Mouse (Mus musculus): Measurements from ENCODE around the gene Best1. TPM values are rescaled to one million over a fixed set of nuclear protein-coding genes. Genes with fewer than 3 reads are reported as not detected.

The Best1 gene
- polyA plus RNA-seq, 1 experiment from 2014 or later: 1.5 TPM

Other genes with a start within 250 kb of the Best1 start
- not detected in 2 replicates for gene Scgb2a2, start 154.1 kb downstream of the Best1 start, polyA plus RNA-seq (2015; fragmentation: Nextera tagmentation; extraction: Ambion mirVana)
- gene Incenp, start 102.1 kb downstream of the Best1 start, polyA plus RNA-seq (2015; fragmentation: Nextera tagmentation; extraction: Ambion mirVana): 43.0 and 48.6 TPM in 2 replicates
- 1,497 and 1,681 TPM in 2 replicates for gene Fth1, start 21.0 kb downstream of the Best1 start, polyA plus RNA-seq (2015; fragmentation: Nextera tagmentation; extraction: Ambion mirVana)
- 18.0 and 18.4 TPM in 2 replicates for gene Rab3il1, start within 50 bp of the Best1 start, polyA plus RNA-seq (2015; fragmentation: Nextera tagmentation; extraction: Ambion mirVana)
- gene Fads3, start 39.9 kb upstream of the Best1 start, polyA plus RNA-seq (2015; fragmentation: Nextera tagmentation; extraction: Ambion mirVana): 14.1 and 20.9 TPM in 2 replicates
- 171 and 173 TPM in 2 replicates for gene Fads2, start 100.1 kb upstream of the Best1 start, polyA plus RNA-seq (2015; fragmentation: Nextera tagmentation; extraction: Ambion mirVana)
- gene Fads1, start 181.3 kb upstream of the Best1 start, polyA plus RNA-seq (2015; fragmentation: Nextera tagmentation; extraction: Ambion mirVana): 171 and 179 TPM in 2 replicates
- 324 and 352 TPM in 2 replicates for gene Tmem258, start 202.4 kb upstream of the Best1 start, polyA plus RNA-seq (2015; fragmentation: Nextera tagmentation; extraction: Ambion mirVana)
- 47.4 and 48.9 TPM in 2 replicates for gene Fen1, start 202.5 kb upstream of the Best1 start, polyA plus RNA-seq (2015; fragmentation: Nextera tagmentation; extraction: Ambion mirVana)
- 0.29 and 0.30 TPM in 2 replicates for gene Myrf, start 239.1 kb upstream of the Best1 start, polyA plus RNA-seq (2015; fragmentation: Nextera tagmentation; extraction: Ambion mirVana)

All from forebrain, embryonic 16.5 days (tissue).